Mouse (Mus musculus) hindbrain, embryonic 14.5 days (tissue): ENCODE measurements around the gene Trim13. TPM values are rescaled to one million over a fixed set of nuclear protein-coding genes. Genes with fewer than 3 reads are reported as not detected.
A peak's percentile ranks its signal among the peaks of the same experiment; 100 is the strongest.
"Not testable (repeated sequence)": the region's sequence is repeated elsewhere in the genome, so short reads cannot be mapped to it uniquely, and the experiment has no call there.

Experiments
- ATAC-seq: fragments of 200-750 bp; cut with Nextera tagmentation; 2 replicates; pipeline ENCODE4 v1.8.0; 2017; ENCODE audit warnings: moderate number of reproducible peaks, mild to moderate bottlenecking, moderate TSS enrichment, moderate library complexity; ENCODE audit not compliant: low FRiP score
- DNase-seq: peaks from one replicate; pipeline ENCODE4 v3.0.0-alpha.2; 2015; ENCODE audit warnings: low spot score
- H3K27ac ChIP-seq: fragments of 300-500 bp; sonication (generic); 2 replicates; pipeline ENCODE4 v1.5.1; 2014; ENCODE audit warnings: mild to moderate bottlenecking, moderate library complexity
- H3K27me3 ChIP-seq: fragments of 300-500 bp; sonication (generic); 2 replicates; pipeline ENCODE4 v1.6.1; 2014; ENCODE audit warnings: mild to moderate bottlenecking, low read length, mixed read lengths; ENCODE audit not compliant: control insufficient read depth, insufficient read depth
- H3K36me3 ChIP-seq: fragments of 300-500 bp; sonication (generic); replicated peaks from 2 replicates; pipeline ENCODE4 v1.6.1; 2014; ENCODE audit not compliant: control insufficient read depth, insufficient read depth
- H3K4me1 ChIP-seq: fragments of 300-500 bp; sonication (generic); replicated peaks from 2 replicates; pipeline ENCODE4 v1.6.1; 2014; ENCODE audit warnings: antibody characterized with exemption, low read length, mixed read lengths; ENCODE audit not compliant: control insufficient read depth, insufficient read depth
- H3K4me2 ChIP-seq: fragments of 300-500 bp; sonication (generic); replicated peaks from 2 replicates; pipeline ENCODE4 v1.6.1; 2014; ENCODE audit warnings: mild to moderate bottlenecking, moderate library complexity
- H3K4me3 ChIP-seq: fragments of 300-500 bp; sonication (generic); replicated peaks from 2 replicates; pipeline ENCODE4 v1.5.1; 2014; ENCODE audit warnings: mild to moderate bottlenecking, low read length
- H3K9ac ChIP-seq: fragments of 300-500 bp; sonication (generic); 2 replicates; pipeline ENCODE4 v1.6.1; 2014
- H3K9me3 ChIP-seq: fragments of 300-500 bp; sonication (generic); 2 replicates; pipeline ENCODE4 v1.6.1; 2016; ENCODE audit warnings: low read length; ENCODE audit not compliant: control insufficient read depth
- WGBS: fragments of 180-500 bp; shearing (Covaris S2); extraction: QIAGEN DNeasy Blood & Tissue Kit; methylation state at CpG from one replicate; pipeline ENCODE4 v1.1.7; 2014; 5-methylcytosine and 5-hydroxymethylcytosine counted together
- polyA plus RNA-seq: library from polyadenylated mRNA; unstranded; fragments of >200 nt; fragmentation: Nextera tagmentation; extraction: Ambion mirVana; gene quantifications from 2 replicates; pipeline ENCODE4 v1.2.1, GENCODE M21; 2014

Gene Trim13
- 53.5 and 55.9 TPM in 2 replicates for polyA plus RNA-seq

GRCm38 (mm10) chr14:61597968-61598367, at the start of gene Trim13:
Gene Trim13 (plus strand): TSS chr14:61598247.
- peak within 1 kb of the TSS; percentile 97; the same call in 1 of the 2 replicates for H3K9ac ChIP-seq
- peak within 1 kb of the TSS; percentile 60 for H3K4me2 ChIP-seq
- peak within 1 kb of the TSS; percentile 89 for H3K4me3 ChIP-seq
- ATAC-seq (no peak), DNase-seq (no peak)
- peaks cover 7% of the 10 kb centered on the region; the same call in 1 of the 2 replicates for H3K36me3 ChIP-seq
- H3K27ac ChIP-seq: no peak within 1 kb of the TSS
- H3K4me1 ChIP-seq: peaks cover 23% of the 10 kb centered on the region
- no peaks in the 10 kb centered on the region for H3K27me3 ChIP-seq
- 53% methylated on average over 5 of the region's 5 CpGs for WGBS
- H3K9me3 ChIP-seq: no peaks in the 10 kb centered on the region

GRCm38 (mm10) chr14:61548614-61549013, 49.4 kb upstream of the Trim13 start:
- ATAC-seq: no peak
- 90% methylated on average over 1 of the region's 1 CpGs for WGBS
- no peaks in the 10 kb centered on the region for H3K4me1 ChIP-seq

DNA sequence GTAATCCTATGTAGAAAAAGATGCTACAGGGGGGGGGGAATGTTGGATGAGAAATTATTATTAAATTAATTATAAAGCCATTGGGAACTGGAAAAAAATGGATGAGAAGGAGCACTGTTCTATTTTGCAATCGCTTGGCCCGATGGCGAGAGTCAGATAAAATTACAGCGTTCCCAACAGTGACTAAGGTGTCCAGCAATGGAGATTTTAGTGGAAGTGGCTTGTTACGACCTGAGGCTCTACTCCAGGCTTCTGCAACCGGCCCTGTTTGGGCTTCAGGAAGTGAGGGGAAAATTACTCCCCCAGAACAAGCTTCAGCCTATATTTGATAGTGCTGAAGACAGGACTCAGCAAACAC, 42.1 kb upstream of the Trim13 start:
- Histone ChIP-seq H3K27ac (peak overlapping the region; percentile 88), H3K27me3 (no peaks in the 10 kb centered on the region), H3K9ac (peak overlapping the region; percentile 79), H3K4me3 (peak overlapping the region; percentile 61), H3K9me3 (no peaks in the 10 kb centered on the region), H3K36me3 (no peaks in the 10 kb centered on the region), H3K4me1 (peaks cover 6% of the 10 kb centered on the region; the same call in 1 of the 2 replicates), H3K4me2 (peak overlapping the region; percentile 78)
- WGBS: 6% methylated on average over 6 of the region's 6 CpGs
- no peak for DNase-seq
- ATAC-seq: no peak

More at GRCm38 (mm10) chr14:61548614-61549013, 49.4 kb upstream of the Trim13 start:
- no peak overlapping the region for H3K4me2 ChIP-seq
- H3K27me3 ChIP-seq: no peaks in the 10 kb centered on the region
- DNase-seq: no peak
- peaks cover 25% of the 10 kb centered on the region; the same call in 1 of the 2 replicates for H3K36me3 ChIP-seq
- no peak overlapping the region for H3K27ac ChIP-seq
- no peak overlapping the region for H3K9ac ChIP-seq
- H3K4me3 ChIP-seq: no peak overlapping the region
- H3K9me3 ChIP-seq: no peaks in the 10 kb centered on the region

GRCm38 (mm10) chr14:61556289-61557147, 41.5 kb upstream of the Trim13 start, which contains the start of gene Spryd7:
Gene Spryd7 (minus strand): TSS chr14:61556886.
- DNase-seq: peak; percentile 98
- H3K4me2 ChIP-seq: peak within 1 kb of the TSS; percentile 78
- H3K4me3 ChIP-seq: peak within 1 kb of the TSS; percentile 61
- ATAC-seq: peak; percentile 99
- WGBS: under 1% methylated on average over 72 of the region's 72 CpGs
- H3K36me3 ChIP-seq: no peaks in the 10 kb centered on the region
- H3K4me1 ChIP-seq: peaks cover 6% of the 10 kb centered on the region; the same call in 1 of the 2 replicates
- no peaks in the 10 kb centered on the region for H3K27me3 ChIP-seq
- 0 out of 2 replicates have a peak, but pooled peaks cover under 1% of the 10 kb centered on the region for H3K9me3 ChIP-seq
- peak within 1 kb of the TSS; percentile 88 for H3K27ac ChIP-seq
- peak within 1 kb of the TSS; percentile 79 for H3K9ac ChIP-seq

GRCm38 (mm10) chr14:61558901-61559300, 39.1 kb upstream of the Trim13 start:
- DNase-seq (no peak), ATAC-seq (no peak)
- Histone ChIP-seq H3K9ac (no peak overlapping the region), H3K27ac (no peak overlapping the region), H3K4me3 (no peak overlapping the region), H3K36me3 (no peaks in the 10 kb centered on the region), H3K9me3 (0 out of 2 replicates have a peak, but pooled peaks cover 7% of the 10 kb centered on the region), H3K4me1 (peaks cover 6% of the 10 kb centered on the region; the same call in 1 of the 2 replicates), H3K27me3 (no peaks in the 10 kb centered on the region), H3K4me2 (no peak overlapping the region)
- 92% methylated on average over 6 of the region's 6 CpGs for WGBS

DNA sequence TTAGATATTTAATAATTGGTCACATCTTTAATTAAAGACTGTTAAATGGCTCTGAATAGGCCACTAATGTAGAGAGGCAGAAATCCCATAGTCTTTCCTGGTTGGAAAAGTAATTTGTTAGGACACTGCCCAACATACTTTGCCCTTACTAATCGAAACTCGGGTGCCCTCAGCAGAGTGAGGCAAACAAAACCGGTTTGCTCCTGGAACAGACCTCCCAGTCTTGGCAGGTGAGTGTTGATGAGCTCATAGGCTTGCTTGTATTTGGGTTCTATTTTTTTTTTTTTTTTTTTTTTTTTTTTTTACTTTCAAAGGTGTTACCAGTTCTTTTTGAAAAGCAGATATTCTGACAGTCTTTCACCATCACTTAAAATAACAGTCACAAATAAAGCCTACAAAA, 38.2 kb upstream of the Trim13 start:
- no peak overlapping the region for H3K4me2 ChIP-seq
- 75% methylated on average over 3 of the region's 3 CpGs for WGBS
- no peaks in the 10 kb centered on the region for H3K27me3 ChIP-seq
- no peak overlapping the region for H3K27ac ChIP-seq
- DNase-seq (no peak), ATAC-seq (no peak)
- H3K9me3 ChIP-seq: 0 out of 2 replicates have a peak, but pooled peaks cover 7% of the 10 kb centered on the region
- H3K4me3 ChIP-seq: no peak overlapping the region
- H3K4me1 ChIP-seq: peaks cover 2% of the 10 kb centered on the region; the same call in 1 of the 2 replicates
- no peak overlapping the region for H3K9ac ChIP-seq
- no peaks in the 10 kb centered on the region for H3K36me3 ChIP-seq

DNA sequence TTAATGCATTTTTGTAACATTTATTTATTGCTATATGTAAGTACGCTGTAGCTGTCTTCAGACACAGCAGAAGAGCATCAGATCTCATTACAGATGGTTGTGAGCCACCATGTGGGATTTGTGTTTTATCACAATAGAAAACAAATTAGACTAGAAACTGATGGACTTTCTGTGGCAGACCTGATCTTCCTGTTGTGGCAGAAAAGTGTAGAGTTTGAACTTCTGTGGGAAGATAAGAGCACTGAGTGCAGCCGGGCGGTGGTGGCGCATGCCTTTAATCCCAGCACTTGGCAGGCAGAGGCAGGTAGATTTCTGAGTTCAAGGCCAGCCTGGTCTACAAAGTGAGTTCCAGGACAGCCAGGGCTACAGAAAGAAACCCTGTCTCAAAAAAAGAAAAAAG, 31.8 kb upstream of the Trim13 start:
- H3K27ac ChIP-seq, H3K9me3 ChIP-seq, ATAC-seq, H3K36me3 ChIP-seq, DNase-seq, H3K4me2 ChIP-seq, H3K4me1 ChIP-seq, H3K9ac ChIP-seq, H3K27me3 ChIP-seq, H3K4me3 ChIP-seq: not testable (repeated sequence)
- 98% methylated on average over 4 of the region's 4 CpGs for WGBS

GRCm38 (mm10) chr14:61569344-61569743, 28.7 kb upstream of the Trim13 start:
- no peaks in the 10 kb centered on the region for H3K4me1 ChIP-seq
- no peak overlapping the region for H3K4me3 ChIP-seq
- ATAC-seq: no peak
- H3K27ac ChIP-seq: no peak overlapping the region
- H3K4me2 ChIP-seq: no peak overlapping the region
- H3K9ac ChIP-seq: no peak overlapping the region
- WGBS: 71% methylated on average over 2 of the region's 2 CpGs
- H3K27me3 ChIP-seq: no peaks in the 10 kb centered on the region
- no peaks in the 10 kb centered on the region for H3K9me3 ChIP-seq
- no peaks in the 10 kb centered on the region for H3K36me3 ChIP-seq
- no peak for DNase-seq

DNA sequence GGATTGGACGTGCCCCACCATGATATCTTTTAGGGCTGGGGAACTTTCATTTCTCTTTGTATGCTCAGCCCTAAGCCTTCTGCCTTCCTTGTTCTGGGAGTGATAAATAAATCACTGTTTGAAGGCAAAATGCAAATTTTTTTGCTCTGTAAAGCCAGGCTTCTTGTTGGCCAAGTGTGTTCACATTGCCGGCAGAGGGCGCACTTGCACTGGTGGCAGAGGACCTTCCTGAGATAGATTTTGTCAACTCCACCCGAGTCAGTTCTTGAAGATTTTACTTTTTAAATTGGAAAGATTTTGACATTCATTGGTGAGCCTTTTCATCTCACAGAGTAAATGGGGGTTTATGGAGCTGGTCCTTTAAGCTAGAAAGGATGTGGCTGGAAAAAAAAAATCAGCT, 26.7 kb upstream of the Trim13 start:
- Histone ChIP-seq H3K9me3 (no peaks in the 10 kb centered on the region), H3K36me3 (no peaks in the 10 kb centered on the region), H3K4me2 (no peak overlapping the region), H3K27ac (no peak overlapping the region), H3K9ac (no peak overlapping the region), H3K4me3 (no peak overlapping the region), H3K27me3 (no peaks in the 10 kb centered on the region), H3K4me1 (no peaks in the 10 kb centered on the region)
- DNase-seq (peak; percentile 83), ATAC-seq (no peak)
- 10% methylated on average over 4 of the region's 4 CpGs for WGBS
